Mouse (Mus musculus) T-helper 17 cell (primary cell): ENCODE data around the gene Arf6.
"Not testable (repeated sequence)": the region's sequence is repeated elsewhere in the genome, so short reads cannot be mapped to it uniquely, and the experiment has no call there.

Experiments used
- in situ Hi-C, 2 experiments: fragments of 300-600 bp; cut with MboI, MseI; formaldehyde crosslinking; loops; 1 replicate in 1 of 2; 2 replicates in 1 of 2; pipeline ENCODE4 v1.15.1; 2025; ENCODE audit warnings: high pct_unique_total_duplicates in 2 of 2

The Arf6 gene

DNA sequence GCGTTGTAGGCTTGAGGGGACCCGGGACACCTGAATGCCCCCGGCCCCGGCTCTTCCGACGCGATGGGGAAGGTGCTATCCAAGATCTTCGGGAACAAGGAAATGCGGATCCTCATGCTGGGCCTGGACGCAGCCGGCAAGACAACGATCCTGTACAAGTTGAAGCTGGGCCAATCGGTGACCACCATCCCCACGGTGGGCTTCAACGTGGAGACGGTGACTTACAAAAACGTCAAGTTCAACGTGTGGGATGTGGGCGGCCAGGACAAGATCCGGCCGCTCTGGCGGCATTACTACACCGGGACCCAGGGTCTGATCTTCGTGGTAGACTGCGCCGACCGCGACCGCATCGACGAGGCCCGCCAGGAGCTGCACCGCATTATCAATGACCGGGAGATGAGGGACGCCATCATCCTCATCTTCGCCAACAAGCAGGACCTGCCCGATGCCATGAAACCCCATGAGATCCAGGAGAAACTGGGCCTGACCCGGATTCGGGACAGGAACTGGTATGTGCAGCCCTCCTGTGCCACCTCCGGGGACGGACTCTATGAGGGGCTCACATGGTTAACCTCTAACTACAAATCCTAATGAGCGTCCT, 881 bp downstream of the Arf6 start:
- in situ Hi-C loops: loop anchor here (5.0 kb wide), 2 partner anchors 84 to 144 kb away; no protein-coding TSS in a partner anchor

DNA sequence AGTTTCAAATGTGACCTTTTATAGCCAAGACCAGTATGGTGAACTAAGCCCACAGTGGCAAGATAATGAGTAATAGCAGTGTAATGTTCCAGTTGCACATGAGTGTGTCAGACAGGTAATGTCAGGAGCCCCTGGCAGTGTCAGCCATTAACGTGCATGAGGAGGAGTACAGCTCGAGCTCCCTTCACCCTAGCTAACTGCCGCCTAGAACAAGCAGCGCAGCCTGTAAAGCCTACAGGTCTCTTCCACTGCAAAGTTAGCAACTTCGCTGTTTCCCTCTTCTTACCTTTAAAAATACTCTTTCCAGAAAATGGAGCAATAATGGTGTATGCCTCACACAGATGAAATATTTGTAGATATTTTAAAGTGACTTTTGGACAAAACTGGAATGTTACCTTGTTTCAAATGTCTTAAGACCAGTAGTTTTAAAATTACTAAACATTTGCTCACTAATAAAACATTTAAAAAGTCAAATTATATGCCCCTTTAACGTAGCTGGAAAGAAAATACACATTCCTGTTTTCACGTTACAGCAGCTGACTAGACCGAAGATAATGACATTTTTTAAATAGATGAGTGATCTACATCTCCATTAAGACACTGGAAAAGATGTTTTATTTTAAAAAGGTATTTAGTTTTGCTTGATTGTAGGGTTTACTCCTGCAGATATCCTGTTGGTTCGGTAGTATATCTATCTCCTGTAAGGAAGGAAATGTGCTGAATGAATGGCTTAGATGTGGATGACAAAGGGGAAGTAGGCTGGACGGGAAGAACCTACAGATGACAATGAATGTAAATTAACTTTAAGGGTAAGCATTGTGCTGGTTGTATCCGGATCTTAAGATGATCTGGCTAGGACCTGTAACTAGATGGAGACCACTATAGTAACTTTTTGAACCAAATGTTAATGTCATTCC, 2.2 kb downstream of the Arf6 start:
- in situ Hi-C loops: loop anchor here (5.0 kb wide), 2 partner anchors 83 to 143 kb away; no protein-coding TSS in a partner anchor

DNA sequence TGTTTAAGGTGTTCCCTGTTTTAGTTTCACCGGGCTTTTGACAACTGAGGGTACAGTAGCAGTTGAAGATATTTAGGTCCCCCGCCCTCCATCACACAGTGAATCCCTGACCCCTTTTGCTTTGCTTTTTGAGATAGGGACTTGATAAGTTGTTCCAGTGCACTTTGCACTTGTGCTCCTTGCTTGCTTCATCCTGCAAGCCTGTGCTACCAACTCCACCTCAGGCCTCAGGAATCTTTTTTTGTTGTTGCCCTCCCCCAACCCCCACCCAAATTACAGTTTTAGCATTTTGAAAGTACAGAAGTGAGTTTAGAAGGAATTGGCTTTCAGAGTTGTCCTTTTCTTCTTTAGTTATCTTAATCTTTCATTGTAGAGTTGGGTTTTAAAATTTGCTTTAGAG, 4.2 kb downstream of the Arf6 start:
- in situ Hi-C loops: loop anchor here in 1 of 2 experiments (5.0 kb wide), 1 partner anchor 41 kb away; no protein-coding TSS in a partner anchor

DNA sequence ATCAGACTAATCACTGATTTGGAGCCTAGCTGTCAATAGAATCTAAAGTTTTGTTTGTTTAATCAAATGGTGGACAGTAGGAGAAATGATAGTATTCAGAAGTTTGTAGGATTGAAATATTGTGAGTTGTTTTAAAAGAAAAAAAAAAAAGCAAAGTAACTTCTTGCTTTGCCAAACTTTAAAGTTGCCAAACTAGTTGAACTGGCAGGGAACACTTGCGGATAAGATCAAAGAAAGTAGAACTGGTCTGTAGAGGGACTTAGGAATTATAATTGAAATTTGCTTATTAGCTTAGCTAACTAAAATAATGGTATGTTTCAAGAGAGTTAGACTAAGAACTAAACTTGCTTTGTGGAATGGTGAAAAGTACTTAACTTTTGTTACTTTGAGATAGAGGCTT, 5.2 kb downstream of the Arf6 start:
- in situ Hi-C loops: loop anchor here in 1 of 2 experiments (5.0 kb wide), 1 partner anchor 40 kb away; no protein-coding TSS in a partner anchor

DNA sequence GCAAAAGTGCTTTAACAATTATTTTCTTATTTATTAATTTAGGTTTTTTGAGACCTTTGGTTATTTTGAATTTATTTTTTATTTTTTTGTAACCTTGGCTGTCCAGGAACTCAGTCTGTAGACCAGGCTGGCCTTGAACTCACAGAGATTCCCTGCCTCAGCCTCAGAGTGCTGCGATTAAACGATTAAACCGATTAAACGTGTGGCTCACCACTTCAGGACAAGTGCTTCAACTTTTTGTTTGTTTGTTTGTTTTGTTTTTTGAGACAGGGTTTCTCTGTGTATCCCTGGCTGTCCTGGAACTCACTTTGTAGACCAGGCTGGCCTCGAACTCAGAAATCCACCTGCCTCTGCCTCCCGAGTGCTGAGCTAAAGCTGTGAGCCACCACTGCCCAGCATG, 5.7 kb downstream of the Arf6 start:
- in situ Hi-C loops: loop anchor here in 1 of 2 experiments (5.0 kb wide), 1 partner anchor 40 kb away; no protein-coding TSS in a partner anchor

DNA sequence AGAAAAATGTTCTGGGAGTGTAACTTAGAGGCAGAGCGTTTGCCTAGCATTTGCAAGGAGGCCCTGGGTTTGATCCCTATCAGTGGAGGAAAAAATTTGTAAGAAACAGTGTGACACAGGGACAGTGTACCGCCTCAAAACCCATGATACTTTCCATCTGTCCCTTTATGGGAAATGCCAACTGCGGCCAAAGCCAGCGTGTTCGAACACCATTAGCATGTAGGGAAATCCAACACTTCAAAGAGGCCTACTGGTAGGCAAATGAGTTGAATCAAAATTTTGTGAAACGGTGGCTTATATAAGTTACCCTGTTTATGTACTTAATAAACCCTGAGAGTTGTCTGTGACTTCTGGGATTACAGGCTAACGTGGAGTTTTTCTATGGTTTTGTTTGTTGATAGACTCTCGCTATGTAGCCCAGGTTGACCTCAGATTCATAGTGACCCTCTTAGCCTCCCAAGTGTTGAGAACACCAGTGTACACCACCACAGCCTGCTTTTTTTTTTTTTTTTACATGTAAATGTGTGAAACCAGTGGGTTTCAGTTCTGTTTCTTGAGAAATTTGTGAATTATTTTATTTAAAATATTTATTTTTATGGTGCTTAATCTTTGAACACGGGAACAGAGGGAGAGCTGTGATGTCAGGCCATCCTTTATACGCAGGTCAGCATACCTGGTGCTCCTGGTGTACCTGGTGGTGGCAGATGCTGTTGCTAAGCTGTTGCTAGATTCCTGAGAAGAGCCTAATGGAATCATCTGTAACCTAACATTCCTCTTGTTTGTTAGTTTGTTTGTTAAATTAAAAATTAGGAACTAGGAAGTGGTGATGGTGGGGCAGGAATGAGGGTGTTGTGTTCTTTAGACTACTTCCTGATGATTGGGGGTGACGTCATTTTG, 6.9 kb downstream of the Arf6 start:
- in situ Hi-C loops: loop anchor here in 1 of 2 experiments (5.0 kb wide), 1 partner anchor 38 kb away; no protein-coding TSS in a partner anchor

DNA sequence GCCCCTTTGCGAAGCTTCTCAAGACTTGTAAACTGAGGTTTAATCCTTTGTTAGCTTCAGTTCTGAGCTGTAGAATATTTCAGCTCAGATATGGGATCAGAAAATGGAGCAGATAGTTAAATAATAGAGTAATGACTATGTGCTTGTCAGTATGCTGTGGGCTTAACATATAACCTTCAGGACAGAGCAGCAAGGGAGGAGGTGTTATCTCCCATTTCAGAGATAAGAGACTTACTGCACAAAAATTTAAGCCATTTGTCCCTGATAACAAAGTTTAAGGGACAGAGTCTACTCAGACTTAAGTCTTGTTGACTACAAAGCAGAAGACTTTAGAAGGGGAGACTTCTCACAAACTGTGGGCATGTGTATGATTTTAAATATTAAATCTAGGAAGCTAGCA, 10.9 kb downstream of the Arf6 start:
- in situ Hi-C loops: loop anchor here in 1 of 2 experiments (5.0 kb wide), 2 partner anchors 54 to 194 kb away; no protein-coding TSS in a partner anchor

DNA sequence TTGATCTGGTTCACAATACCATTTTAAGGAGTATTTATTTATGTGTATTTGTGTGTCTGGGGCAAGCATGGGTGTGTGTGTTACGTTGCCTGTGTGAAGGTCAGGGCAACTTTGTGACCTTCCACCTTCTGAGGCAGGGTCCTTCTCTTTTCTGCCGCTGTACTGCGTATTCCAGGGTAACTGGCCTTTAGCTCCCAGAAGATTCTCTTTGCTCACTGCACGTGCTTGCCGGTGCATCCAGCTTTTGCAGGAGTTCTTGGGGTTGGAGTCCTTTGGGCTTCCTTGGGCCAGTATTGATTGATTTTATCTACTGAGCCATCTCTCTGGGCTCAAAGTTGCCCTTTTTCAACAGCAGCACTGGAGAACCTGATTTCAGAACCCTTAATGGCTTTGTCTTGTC, 12.7 kb downstream of the Arf6 start:
- in situ Hi-C loops: loop anchor here in 1 of 2 experiments (5.0 kb wide), 2 partner anchors 53 to 193 kb away; no protein-coding TSS in a partner anchor

DNA sequence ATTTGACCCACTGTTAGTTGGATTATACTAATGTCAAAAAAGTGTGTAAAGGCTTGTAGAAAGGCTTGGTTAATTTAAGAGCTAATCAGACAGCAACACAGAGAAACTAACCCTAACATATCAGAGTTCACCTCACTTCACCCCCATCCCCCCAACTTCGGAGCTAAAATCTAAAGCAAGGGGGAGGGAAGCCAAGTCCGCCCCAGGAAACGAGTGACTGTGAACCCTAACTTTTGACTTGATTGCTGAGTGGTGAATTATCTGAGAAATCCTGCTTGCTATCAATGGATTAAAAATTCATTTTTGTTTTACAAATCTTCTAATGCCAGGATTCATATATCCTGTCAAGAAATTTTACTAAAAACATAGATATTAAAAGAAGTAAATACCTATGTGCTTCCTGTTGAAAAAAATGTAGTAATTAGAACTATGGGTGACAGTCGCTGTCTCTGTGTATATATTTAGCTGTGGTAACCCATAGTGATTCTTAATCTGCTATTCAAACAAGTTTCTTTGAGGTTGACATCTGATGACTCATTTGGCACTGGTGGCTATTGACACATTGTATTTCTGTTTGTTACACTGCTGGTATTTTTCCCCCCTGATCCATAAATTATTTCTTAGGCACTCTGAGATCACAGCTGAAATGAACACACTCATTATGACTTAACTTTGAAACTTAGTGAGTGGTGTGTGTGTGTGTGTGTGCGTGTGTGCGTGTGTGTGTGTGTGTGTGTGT, 13.8 kb downstream of the Arf6 start:
- in situ Hi-C loops: no loop called here

DNA sequence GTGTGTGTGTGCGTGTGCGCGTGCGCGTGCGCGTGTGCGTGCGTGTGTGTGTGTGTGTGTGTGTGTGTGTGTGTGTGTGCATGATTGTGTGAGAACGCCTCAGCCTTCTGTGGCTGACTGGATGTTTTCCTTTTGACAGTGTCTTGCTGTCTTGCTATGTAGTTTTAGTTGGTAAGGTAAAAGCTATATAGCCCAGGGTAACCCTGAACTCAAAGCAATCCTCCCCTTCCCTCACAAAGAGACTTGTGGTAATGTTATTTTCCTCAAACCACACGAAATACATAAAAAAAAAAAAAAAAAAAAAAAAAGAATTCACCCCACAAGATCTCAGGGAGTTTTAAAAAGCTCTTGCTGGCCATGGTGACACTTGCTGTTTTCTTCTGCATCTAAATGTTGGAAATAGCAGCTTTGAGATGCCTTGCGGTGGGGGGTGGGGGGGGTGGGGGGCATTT, 14.4 kb downstream of the Arf6 start:
- in situ Hi-C loops: not testable (repeated sequence)

DNA sequence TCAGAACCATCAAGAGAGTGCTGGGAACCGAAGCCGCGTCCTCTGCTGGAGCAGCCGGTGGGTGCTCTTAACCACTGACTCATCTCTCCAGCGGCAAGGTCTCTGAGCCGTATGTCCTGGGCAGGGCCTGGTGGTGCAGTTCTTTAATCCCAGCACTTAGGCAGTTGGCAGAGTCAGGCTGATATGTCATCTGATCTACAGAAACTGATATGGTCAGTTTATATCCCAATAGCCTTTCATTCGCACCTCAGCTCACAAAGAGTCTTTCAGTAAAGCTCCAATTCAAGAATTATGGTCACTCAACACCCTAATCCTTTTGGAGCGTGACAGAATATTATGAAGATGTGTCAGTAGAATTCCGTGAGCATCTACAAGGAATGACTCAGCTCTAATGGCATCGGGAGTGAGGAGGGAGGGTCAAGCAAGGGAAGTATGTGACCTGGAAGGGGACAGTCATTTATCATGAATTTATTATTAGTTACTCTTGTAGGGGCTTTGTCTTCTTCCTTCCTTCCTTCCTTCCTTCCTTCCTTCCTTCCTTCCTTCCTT, 16.4 kb downstream of the Arf6 start:
- in situ Hi-C loops: no loop called here

DNA sequence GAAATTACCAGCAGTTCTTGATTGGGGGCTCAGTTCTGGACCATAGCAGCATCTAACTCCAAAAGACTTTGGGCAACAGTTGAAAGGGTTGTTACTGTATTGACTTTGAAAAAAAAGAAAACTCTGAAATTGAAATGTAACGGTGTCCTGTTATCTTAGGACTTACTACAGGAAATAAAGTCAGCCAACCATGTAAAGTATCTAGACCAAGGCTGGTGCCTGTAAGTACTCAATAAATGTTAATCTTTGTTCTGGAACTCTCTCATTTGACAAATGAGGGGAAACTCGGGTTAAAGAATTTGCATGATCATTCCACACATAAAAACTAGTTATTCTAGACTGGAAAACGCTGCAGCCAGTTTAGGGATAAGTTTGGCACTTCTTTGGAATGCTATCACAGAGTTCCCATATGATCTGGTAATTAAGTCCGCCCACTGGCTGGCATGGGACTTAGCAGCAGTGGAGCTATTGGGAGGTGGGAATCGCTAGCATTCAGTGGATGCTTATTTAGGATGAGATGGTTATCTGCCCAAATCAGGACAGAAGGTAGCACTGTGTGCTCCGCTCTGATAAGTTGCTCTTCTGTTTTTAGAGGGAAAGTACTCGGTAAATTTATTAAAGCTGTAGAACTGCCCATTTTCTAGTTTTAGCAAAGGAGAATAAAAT, 17.5 kb downstream of the Arf6 start:
- in situ Hi-C loops: no loop called here

DNA sequence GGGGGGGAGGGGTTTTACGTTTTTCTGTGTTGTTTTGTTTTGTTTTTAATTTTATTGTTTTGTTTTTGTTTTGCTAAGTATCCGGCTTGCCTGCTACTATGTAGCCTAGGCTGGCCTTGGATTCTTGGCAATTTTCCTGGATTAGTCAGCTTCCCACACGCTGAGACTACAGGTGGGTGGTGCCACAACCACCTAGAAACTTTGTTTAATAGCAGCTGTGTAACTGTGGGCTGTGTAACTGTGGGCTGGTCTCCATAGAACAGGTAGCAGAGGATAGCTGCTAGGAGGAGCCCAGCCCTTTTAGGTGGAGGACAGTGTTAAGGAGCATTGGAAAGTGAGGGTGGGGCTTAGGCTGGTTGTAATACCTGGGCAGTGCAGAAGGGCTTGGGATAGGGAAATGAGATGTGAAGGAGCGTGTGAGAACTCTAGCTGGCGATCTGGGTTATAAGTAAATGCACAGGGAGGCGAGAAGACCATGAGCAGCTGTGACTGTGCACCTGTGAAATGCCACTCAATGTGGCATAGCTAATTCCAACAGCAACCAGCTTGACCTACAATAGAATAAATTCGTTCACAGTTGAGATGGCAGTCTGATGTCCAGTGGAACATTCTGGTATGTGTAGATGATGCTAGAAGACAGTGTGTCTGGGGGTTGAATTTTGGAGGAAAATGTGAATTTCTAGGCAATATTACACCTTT, 18.2 kb downstream of the Arf6 start:
- in situ Hi-C loops: no loop called here

DNA sequence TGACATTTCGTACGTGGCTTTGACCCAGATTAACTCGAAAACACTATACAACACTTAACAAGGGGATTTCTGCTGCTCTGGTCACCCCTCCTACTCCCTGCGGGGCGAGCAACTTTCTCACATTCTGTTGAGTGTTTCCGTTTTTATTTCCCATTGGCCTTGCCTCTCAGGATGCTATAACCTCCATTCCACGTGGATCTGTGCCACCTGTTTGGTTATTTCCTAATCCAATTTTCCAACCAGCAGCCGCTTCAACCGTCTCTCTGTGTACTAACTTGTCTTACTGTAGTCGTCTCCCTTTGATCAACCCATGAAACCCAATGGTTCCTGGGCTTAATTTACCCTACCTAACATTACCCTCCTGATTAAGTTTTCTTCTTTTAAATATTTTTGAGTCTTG, 21.1 kb downstream of the Arf6 start:
- in situ Hi-C loops: no loop called here

DNA sequence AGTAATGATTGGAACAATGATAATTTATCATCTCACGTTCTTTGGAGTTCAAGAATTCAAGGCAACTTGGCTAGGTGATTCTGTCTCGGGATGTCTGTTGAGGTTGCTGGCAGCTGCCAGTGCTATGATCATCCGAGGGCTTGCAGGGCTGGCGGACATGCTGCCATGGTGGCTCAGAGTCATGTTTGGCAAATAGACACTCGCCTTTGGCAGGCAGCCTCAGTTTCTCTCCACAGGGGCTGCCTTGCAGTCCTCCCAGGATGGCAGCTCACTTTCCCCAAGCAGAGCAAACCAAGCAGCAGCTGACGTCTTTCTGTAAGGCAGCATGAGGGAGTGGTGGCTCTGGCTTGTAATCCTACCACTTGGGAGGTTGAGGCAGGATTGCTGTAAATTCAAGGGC, 22.5 kb downstream of the Arf6 start:
- in situ Hi-C loops: no loop called here

DNA sequence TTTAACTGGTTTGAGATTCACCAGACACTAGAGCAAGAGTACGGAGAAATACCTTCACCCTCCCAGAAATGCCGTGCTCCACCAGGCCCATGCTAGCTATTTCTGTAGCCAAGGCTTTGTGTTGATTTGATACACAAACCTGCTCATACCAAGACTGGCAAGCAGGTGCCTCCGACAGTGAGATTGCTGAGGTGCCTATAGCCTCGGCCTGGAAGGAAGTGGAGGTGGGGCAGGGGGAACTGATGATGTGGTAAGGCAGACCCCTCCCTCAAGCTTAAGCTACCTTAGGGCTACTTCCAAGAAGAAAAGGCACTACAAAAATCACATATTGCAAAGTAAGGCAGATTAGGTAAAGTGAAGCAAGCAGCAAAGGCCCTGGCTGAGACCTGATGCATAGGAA, 28.4 kb downstream of the Arf6 start:
- in situ Hi-C loops: loop anchor here in 1 of 2 experiments (10.0 kb wide), 1 partner anchor 1204 kb away; no protein-coding TSS in a partner anchor

DNA sequence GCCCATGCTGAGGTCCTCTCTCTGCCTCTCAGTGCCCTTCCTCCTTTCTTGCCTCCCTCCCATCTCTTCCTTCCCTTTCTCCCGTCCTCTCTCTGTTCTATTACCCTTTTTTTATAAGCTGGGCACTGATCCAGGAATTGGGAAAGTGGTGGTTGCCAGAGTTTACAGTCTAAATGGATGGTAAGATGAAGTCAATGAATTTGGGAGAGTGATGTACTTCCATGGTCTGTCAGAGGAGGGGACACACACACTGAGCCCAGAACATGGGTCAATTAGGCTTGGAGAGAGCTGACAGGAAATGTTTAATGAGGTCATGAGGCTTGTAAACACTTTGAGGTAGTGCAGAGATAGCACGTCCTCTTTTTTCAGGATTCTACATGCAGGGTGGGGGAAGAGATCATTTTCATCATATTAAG, 28.9 kb downstream of the Arf6 start:
- in situ Hi-C loops: loop anchor here in 1 of 2 experiments (10.0 kb wide), 1 partner anchor 1204 kb away; no protein-coding TSS in a partner anchor

DNA sequence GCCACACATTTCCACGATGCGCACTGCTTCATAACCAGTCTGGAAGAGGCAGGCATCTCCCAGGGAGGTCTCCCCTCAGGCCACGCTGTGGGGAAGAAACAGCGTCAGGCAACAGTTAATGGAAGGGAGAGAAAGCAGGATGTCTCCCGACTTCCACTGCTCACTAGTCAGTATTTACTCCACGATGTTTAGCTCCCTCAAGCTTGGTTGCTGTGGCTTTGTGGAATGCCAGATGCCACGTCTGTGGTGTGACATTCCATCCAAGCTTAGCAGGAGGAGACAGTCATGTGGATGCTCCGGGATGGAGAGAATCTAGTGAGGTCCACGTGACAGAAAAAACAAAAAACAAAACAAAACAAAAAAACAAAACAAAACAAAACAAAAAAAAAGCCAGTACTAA, 30.1 kb downstream of the Arf6 start:
- in situ Hi-C loops: loop anchor here in 1 of 2 experiments (10.0 kb wide), 1 partner anchor 1203 kb away; no protein-coding TSS in a partner anchor
